Mouse (Mus musculus): ENCODE results near the gene Pdgfc. TPM values are rescaled to one million over a fixed set of nuclear protein-coding genes. Genes with fewer than 3 reads are reported as not detected.
A peak's percentile ranks its signal among the peaks of the same experiment; 100 is the strongest.

The Pdgfc gene
- polyA plus RNA-seq, 1 experiment = not detected

DNA sequence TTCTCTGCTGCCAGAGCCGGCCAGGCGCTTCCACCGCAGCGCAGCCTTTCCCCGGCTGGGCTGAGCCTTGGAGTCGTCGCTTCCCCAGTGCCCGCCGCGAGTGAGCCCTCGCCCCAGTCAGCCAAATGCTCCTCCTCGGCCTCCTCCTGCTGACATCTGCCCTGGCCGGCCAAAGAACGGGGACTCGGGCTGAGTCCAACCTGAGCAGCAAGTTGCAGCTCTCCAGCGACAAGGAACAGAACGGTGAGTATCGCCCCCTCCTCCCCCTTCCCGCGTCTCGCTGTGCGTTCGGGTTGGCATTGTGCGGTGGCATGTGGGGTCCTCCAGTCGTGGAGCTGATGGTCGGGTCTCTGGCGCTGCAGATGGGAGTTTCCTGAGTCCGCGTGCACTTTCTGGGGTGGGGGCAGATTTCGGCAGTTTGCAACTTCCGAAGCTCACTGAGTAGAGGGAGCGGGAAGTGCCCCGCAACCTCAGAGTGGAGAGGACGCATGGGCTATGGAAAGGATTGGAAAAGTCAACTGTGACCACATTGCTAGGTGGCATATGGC lies 1.2 kb downstream of the Pdgfc start:
- H3K9me3 ChIP-seq (ENCODE audit: control insufficient read depth, low read length) = no peaks in the 10 kb centered on the region; the same call in 1 of the 2 replicates
- TF ChIP-seq TAL1 (IDR thresholded peaks at IDR 0.05; ENCODE audit: low read length) (no peak), GATA1 (IDR thresholded peaks at IDR 0.05; ENCODE audit: low read length) (no peak)
- peak overlapping the region; percentile 39 for H3K4me3 ChIP-seq (replicated peaks)
- H3K36me3 ChIP-seq (ENCODE audit: control insufficient read depth) = no peaks in the 10 kb centered on the region
- H3K4me1 ChIP-seq (ENCODE audit: control insufficient read depth) = no peaks in the 10 kb centered on the region
- H3K27me3 ChIP-seq (ENCODE audit: control insufficient read depth) = peaks cover 37% of the 10 kb centered on the region

DNA sequence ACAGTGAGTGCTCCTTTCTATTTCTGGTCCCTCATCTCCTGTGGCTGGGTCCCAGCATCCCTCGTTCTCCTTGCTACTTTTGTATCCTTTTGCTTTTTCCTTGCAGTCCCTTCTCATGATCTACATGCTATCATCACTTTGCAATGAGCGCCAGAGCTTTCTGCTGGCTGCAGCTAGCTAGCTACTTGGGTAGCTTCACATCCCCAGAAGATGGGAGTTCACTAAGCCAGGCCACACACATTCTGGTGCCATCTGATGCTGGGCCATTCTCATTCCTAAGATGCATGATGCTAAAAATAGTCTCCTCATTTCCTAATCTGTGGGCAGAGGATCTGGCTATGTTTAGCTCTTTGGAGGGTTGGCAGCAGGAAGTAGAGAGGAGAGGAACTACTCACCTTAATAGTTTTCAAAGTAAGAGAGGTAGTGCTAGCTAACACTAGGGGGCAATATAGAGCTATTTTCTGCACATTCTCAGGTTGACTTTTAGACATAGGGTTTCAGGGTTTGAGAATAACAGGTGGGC lies 3.0 kb downstream of the Pdgfc start:
- no peak for TF ChIP-seq GATA1 (IDR thresholded peaks at IDR 0.05; ENCODE audit: low read length)
- TF ChIP-seq TAL1 (IDR thresholded peaks at IDR 0.05; ENCODE audit: low read length) = no peak
- no peak overlapping the region for H3K4me3 ChIP-seq (replicated peaks)
- no peaks in the 10 kb centered on the region; the same call in 1 of the 2 replicates for H3K9me3 ChIP-seq (ENCODE audit: control insufficient read depth, low read length)
- no peaks in the 10 kb centered on the region for H3K36me3 ChIP-seq (ENCODE audit: control insufficient read depth)
- peaks cover 37% of the 10 kb centered on the region for H3K27me3 ChIP-seq (ENCODE audit: control insufficient read depth)
- H3K4me1 ChIP-seq (ENCODE audit: control insufficient read depth) = no peaks in the 10 kb centered on the region

DNA sequence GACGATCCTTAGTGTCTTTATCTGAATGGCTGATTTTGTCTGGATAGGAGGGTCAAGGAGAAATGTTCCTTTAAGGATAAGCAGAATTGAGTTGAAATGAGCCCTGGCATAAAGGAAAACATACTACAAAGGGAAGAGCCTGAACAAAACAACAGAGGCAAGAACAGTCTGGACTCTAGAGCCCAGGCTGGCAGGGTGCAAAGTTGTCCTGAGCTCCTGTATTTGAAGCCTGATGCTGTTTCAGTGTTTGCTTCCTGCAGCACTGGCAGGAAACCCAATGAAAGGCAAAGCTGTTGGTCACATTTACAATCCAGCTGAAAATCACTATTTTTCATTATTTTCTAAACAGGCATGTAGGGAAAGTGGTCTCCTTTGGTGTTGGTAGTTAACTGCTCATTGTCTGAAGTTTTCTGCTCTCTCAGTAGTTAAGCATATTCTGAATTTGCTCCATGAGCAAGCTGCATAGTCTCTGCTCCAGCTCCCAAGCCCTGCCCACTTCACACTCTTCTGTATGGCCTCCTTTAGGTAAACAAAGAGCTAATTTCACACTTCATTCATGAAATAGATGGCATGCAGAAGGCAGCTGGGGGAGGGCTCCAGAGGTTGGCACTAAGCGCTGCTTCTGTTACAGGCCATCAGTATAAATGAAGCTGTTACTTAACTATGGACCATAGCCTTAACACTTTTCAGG lies 8.6 kb downstream of the Pdgfc start:
- no peaks in the 10 kb centered on the region for H3K9me3 ChIP-seq (ENCODE audit: control insufficient read depth, low read length)
- H3K4me1 ChIP-seq (ENCODE audit: control insufficient read depth) = no peaks in the 10 kb centered on the region
- no peak overlapping the region for H3K4me3 ChIP-seq (replicated peaks)
- H3K27me3 ChIP-seq (ENCODE audit: control insufficient read depth) = no peaks in the 10 kb centered on the region
- no peak for TF ChIP-seq TAL1 (IDR thresholded peaks at IDR 0.05; ENCODE audit: low read length)
- TF ChIP-seq GATA1 (IDR thresholded peaks at IDR 0.05; ENCODE audit: low read length) = no peak
- H3K36me3 ChIP-seq (ENCODE audit: control insufficient read depth) = no peaks in the 10 kb centered on the region

GRCm38 (mm10) chr3:81045344-81046050 lies 9.3 kb downstream of the Pdgfc start:
- no peak overlapping the region for H3K4me3 ChIP-seq (replicated peaks)
- no peaks in the 10 kb centered on the region for H3K27me3 ChIP-seq (ENCODE audit: control insufficient read depth)
- TF ChIP-seq GATA1 (IDR thresholded peaks at IDR 0.05; ENCODE audit: low read length) (no peak), TAL1 (IDR thresholded peaks at IDR 0.05; ENCODE audit: low read length) (no peak)
- H3K36me3 ChIP-seq (ENCODE audit: control insufficient read depth) = no peaks in the 10 kb centered on the region
- H3K4me1 ChIP-seq (ENCODE audit: control insufficient read depth) = no peaks in the 10 kb centered on the region
- H3K9me3 ChIP-seq (ENCODE audit: control insufficient read depth, low read length) = no peaks in the 10 kb centered on the region

DNA sequence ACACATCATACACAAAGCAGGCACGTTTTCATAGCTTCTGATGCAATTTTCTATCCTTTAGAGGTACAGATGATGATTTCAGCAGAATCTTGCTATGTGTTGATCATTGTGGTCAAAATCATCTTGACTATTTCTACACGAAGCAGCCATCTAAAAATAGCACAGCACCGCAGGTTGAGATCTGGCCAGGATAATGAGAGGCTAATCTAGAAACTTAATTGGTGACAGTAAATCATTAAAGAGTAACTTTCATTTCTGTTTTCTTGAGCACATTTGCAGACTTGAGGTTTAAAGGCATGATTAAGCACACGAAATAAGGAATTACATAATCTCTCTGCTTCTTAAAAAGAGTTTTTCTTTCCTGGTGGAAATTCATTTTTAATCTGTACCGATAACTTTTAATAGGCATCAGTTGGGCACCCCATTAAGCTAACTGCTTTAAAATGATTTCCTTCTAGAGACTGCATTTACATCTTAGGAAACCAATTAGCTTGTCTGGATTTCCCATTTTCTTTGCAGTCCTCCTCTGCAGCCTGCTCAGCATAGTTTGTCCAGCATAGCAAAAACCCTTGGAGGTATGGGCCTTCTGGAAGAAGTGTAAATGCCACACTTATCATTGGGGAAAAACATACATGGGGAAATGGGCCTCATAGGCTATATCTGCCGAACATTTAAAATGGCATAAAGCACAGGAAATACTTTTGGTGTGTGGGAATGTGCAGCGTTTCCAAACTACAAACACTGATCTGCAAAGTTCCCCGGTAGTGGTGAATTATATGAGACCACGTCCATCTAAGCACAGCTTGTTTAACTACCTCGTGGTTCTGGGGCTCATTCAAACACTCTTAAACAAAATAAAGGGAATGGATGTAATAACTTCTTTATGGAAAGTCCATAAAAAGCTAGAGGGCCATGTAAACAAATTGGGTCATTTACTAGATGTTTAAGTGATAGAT lies 10.7 kb downstream of the Pdgfc start:
- H3K36me3 ChIP-seq (ENCODE audit: control insufficient read depth) = no peaks in the 10 kb centered on the region
- H3K27me3 ChIP-seq (ENCODE audit: control insufficient read depth) = no peaks in the 10 kb centered on the region
- H3K4me3 ChIP-seq (replicated peaks) = no peak overlapping the region
- no peaks in the 10 kb centered on the region for H3K4me1 ChIP-seq (ENCODE audit: control insufficient read depth)
- no peaks in the 10 kb centered on the region for H3K9me3 ChIP-seq (ENCODE audit: control insufficient read depth, low read length)
- no peak for TF ChIP-seq TAL1 (IDR thresholded peaks at IDR 0.05; ENCODE audit: low read length)
- no peak for TF ChIP-seq GATA1 (IDR thresholded peaks at IDR 0.05; ENCODE audit: low read length)

DNA sequence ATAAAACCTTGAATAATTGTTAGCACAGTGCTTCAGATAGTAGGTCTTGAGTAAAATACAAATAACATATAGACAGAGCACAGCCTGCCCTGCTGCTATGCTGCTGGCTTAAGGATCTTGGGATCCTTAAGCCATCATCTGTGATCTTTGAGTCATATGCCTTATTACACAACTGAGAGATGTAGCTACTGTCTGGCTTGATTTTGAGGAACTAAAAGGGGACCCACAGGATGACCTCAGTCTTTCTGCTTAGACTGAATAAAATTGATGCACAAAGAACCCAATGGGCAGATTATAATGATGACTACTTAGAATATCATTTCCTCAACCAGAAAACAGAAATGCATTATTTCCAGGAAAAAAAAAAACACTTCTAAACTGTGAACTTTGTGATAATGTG lies 15.3 kb downstream of the Pdgfc start:
- Histone ChIP-seq H3K9me3 (ENCODE audit: control insufficient read depth, low read length) (no peaks in the 10 kb centered on the region), H3K4me1 (ENCODE audit: control insufficient read depth) (no peaks in the 10 kb centered on the region), H3K36me3 (ENCODE audit: control insufficient read depth) (no peaks in the 10 kb centered on the region), H3K27me3 (ENCODE audit: control insufficient read depth) (no peaks in the 10 kb centered on the region), H3K4me3 (replicated peaks) (no peak overlapping the region)
- TF ChIP-seq TAL1 (IDR thresholded peaks at IDR 0.05; ENCODE audit: low read length) (no peak), GATA1 (IDR thresholded peaks at IDR 0.05; ENCODE audit: low read length) (no peak)

GRCm38 (mm10) chr3:81052422-81052821 lies 16.2 kb downstream of the Pdgfc start:
- H3K9me3 ChIP-seq (ENCODE audit: control insufficient read depth, low read length) = no peaks in the 10 kb centered on the region
- H3K4me1 ChIP-seq (ENCODE audit: control insufficient read depth) = no peaks in the 10 kb centered on the region
- TF ChIP-seq TAL1 (IDR thresholded peaks at IDR 0.05; ENCODE audit: low read length) (no peak), GATA1 (IDR thresholded peaks at IDR 0.05; ENCODE audit: low read length) (no peak)
- H3K4me3 ChIP-seq (replicated peaks) = no peak overlapping the region
- H3K27me3 ChIP-seq (ENCODE audit: control insufficient read depth) = no peaks in the 10 kb centered on the region
- H3K36me3 ChIP-seq (ENCODE audit: control insufficient read depth) = no peaks in the 10 kb centered on the region

DNA sequence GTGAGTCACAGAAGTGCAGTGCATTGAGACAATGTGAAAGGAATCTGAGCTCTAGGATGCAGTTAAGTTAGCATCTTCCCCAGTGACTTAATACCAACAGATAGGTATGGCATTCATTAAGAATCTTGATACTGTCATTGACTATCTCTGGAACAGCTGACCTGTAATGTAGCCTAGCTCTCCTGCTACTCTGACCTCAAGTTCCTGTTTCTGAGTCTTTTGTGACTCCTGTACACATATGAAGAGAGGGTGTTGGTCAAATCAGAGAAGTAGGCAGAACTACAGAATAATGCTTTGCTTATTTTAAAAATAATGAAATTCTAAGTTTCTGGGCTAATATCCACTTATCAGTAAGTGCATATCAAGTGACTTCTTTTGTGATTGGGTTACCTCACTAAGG lies 17.9 kb downstream of the Pdgfc start:
- H3K4me1 ChIP-seq (ENCODE audit: control insufficient read depth) = no peaks in the 10 kb centered on the region
- H3K36me3 ChIP-seq (ENCODE audit: control insufficient read depth) = no peaks in the 10 kb centered on the region
- no peak for TF ChIP-seq GATA1 (IDR thresholded peaks at IDR 0.05; ENCODE audit: low read length)
- no peak overlapping the region for H3K4me3 ChIP-seq (replicated peaks)
- no peaks in the 10 kb centered on the region for H3K9me3 ChIP-seq (ENCODE audit: control insufficient read depth, low read length)
- no peaks in the 10 kb centered on the region for H3K27me3 ChIP-seq (ENCODE audit: control insufficient read depth)

Data from erythroblast, embryonic 14.5 days (primary cell).